Mouse (Mus musculus): ENCODE measurements at regions not wholly inside any gene's neighbourhood (a gene's known extent, or its start where the extent isn't known, plus 50 kb on each side); places are given as distances from the start of the nearest gene placed in this dataset.

DNA sequence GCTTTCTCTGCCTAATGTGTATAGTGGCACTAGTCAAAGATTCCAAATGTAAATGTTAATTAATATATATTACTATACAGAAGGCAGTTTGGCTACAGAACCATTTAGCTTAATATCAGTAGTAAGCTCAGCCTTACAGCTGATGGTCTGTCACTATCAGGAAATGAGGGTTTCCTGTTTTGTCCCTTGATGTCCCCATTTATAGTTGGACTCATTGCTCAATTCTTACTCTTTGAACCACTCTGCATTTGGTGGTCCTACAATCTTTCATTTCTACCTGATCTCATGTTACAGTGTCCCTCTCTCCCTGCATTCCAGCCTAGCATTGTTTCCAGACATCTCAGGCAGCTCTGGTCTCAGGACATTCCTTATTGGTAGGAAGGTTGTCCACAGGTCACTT, 188.8 kb upstream of the Tank start:
- no peak overlapping the region for H3K4me3 ChIP-seq (ENCODE audit: low read depth, low read length)
- H3K27ac ChIP-seq (replicated peaks; ENCODE audit: low read depth, low read length) = no peak overlapping the region
- no peaks in the 10 kb centered on the region for H3K9me3 ChIP-seq (replicated peaks; ENCODE audit: control insufficient read depth, low read length)
- no peaks in the 10 kb centered on the region for H3K27me3 ChIP-seq (ENCODE audit: control insufficient read depth, insufficient read depth, low read length)
- DNase-seq (ENCODE audit: low spot score) = no peak
- H3K9ac ChIP-seq (replicated peaks; ENCODE audit: low read length) = no peak overlapping the region
- no peaks in the 10 kb centered on the region for H3K36me3 ChIP-seq (replicated peaks; ENCODE audit: control insufficient read depth, insufficient read depth, low read depth, low read length)
- H3K4me2 ChIP-seq (ENCODE audit: low read depth, low read length) = no peak overlapping the region
- no peak for ATAC-seq (replicated peaks; ENCODE audit: insufficient number of reproducible peaks, low FRiP score, low TSS enrichment, low read depth)
- H3K4me1 ChIP-seq (ENCODE audit: control insufficient read depth, insufficient read depth, low read length) = no peaks in the 10 kb centered on the region

DNA sequence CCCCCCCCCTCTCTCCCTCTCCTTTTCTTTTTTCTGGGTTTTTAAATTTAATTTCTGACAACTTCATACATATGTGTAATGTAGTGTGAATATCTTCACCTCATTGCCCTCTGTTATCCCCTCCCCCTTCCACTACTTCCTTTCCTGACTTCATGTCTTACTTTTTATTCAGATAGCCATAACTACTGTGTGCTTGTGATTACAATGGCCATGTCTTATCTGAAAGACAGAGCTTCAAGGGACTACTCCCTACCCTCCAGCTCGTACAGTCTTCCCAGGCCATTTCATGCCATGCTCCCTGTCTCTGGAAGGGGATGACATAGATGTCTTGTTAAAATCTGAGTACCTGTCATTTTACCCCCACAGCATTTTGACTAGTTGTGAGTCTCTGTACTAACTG, 189.2 kb upstream of the Tank start:
- ATAC-seq (replicated peaks; ENCODE audit: insufficient number of reproducible peaks, low FRiP score, low TSS enrichment, low read depth) (no peak), DNase-seq (ENCODE audit: low spot score) (no peak)
- WGBS = 67% methylated on average over 1 of the region's 1 CpGs
- H3K4me3 ChIP-seq (ENCODE audit: low read depth, low read length) = no peak overlapping the region
- no peak overlapping the region for H3K4me2 ChIP-seq (ENCODE audit: low read depth, low read length)
- H3K27ac ChIP-seq (replicated peaks; ENCODE audit: low read depth, low read length) = no peak overlapping the region
- no peaks in the 10 kb centered on the region for H3K27me3 ChIP-seq (ENCODE audit: control insufficient read depth, insufficient read depth, low read length)
- no peaks in the 10 kb centered on the region for H3K9me3 ChIP-seq (replicated peaks; ENCODE audit: control insufficient read depth, low read length)
- H3K9ac ChIP-seq (replicated peaks; ENCODE audit: low read length) = no peak overlapping the region
- H3K4me1 ChIP-seq (ENCODE audit: control insufficient read depth, insufficient read depth, low read length) = no peaks in the 10 kb centered on the region
- no peaks in the 10 kb centered on the region for H3K36me3 ChIP-seq (replicated peaks; ENCODE audit: control insufficient read depth, insufficient read depth, low read depth, low read length)

DNA sequence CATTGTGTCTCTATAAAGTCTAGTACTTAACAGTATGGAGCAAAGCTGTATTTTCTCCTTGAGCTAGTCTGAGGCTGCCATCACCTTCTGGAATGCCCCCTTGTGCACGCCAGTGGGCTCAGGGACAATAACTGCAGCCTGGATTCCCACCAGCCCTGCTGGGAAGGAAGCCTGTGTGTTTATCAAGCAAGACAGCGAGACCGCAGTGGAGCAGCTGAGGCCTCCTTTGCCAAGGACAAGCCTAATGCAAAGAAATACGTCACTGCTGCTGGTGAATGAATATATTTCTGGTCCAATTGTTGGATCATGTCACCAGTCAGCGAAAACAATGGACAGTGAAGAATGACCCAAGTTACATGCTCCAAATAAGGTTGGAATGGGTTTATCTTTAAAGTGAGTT, 190.8 kb upstream of the Tank start:
- Histone ChIP-seq H3K36me3 (replicated peaks; ENCODE audit: control insufficient read depth, insufficient read depth, low read depth, low read length) (no peaks in the 10 kb centered on the region), H3K27me3 (ENCODE audit: control insufficient read depth, insufficient read depth, low read length) (no peaks in the 10 kb centered on the region), H3K9me3 (replicated peaks; ENCODE audit: control insufficient read depth, low read length) (no peaks in the 10 kb centered on the region), H3K27ac (replicated peaks; ENCODE audit: low read depth, low read length) (no peak overlapping the region), H3K4me2 (ENCODE audit: low read depth, low read length) (no peak overlapping the region), H3K9ac (replicated peaks; ENCODE audit: low read length) (no peak overlapping the region), H3K4me1 (ENCODE audit: control insufficient read depth, insufficient read depth, low read length) (no peaks in the 10 kb centered on the region), H3K4me3 (ENCODE audit: low read depth, low read length) (no peak overlapping the region)
- 73% methylated on average over 5 of the region's 5 CpGs for WGBS
- no peak for DNase-seq (ENCODE audit: low spot score)
- no peak for ATAC-seq (replicated peaks; ENCODE audit: insufficient number of reproducible peaks, low FRiP score, low TSS enrichment, low read depth)

DNA sequence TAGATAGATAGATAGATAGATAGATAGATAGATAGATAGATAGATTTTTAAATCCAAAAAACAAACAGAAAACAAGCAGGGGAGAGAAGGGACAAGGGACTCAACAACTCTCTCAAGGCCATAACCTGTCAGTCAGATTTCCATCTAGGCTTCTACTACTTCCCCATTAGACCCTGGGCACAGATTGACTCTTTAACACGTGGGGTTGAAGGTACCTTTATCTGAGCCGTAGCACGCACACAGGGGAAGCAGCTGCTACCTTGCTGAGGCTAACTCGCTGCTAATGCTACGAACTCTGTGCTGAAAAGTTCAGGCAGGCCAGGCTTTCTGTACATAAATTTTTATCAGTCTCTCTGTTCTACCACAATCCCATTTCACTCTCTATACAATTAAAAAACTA, 191.4 kb upstream of the Tank start:
- Histone ChIP-seq H3K27me3 (ENCODE audit: control insufficient read depth, insufficient read depth, low read length) (no peaks in the 10 kb centered on the region), H3K36me3 (replicated peaks; ENCODE audit: control insufficient read depth, insufficient read depth, low read depth, low read length) (no peaks in the 10 kb centered on the region), H3K4me1 (ENCODE audit: control insufficient read depth, insufficient read depth, low read length) (no peaks in the 10 kb centered on the region), H3K27ac (replicated peaks; ENCODE audit: low read depth, low read length) (no peak overlapping the region), H3K9ac (replicated peaks; ENCODE audit: low read length) (no peak overlapping the region), H3K4me2 (ENCODE audit: low read depth, low read length) (no peak overlapping the region), H3K9me3 (replicated peaks; ENCODE audit: control insufficient read depth, low read length) (no peaks in the 10 kb centered on the region), H3K4me3 (ENCODE audit: low read depth, low read length) (no peak overlapping the region)
- DNase-seq (ENCODE audit: low spot score) (no peak), ATAC-seq (replicated peaks; ENCODE audit: insufficient number of reproducible peaks, low FRiP score, low TSS enrichment, low read depth) (no peak)
- WGBS = 84% methylated on average over 5 of the region's 5 CpGs

DNA sequence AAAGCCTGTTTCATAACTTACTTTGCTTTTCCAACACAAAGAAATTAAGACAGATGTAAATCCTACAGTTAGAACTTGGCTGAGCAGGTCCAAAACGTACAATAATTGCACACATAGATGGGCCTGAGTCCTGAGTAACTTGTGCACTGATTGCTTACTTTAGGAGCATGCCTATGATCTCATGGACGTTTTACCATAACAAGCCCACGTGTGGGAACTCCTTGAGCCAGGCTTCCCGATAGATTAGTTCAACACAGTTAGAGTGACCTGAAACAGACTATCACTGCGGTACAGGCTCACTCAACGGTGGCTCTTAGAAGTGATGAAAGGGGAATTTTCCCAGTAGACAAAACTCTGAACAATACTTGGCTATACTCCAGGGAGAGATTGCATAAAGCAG, 193.9 kb upstream of the Tank start:
- Histone ChIP-seq H3K9me3 (replicated peaks; ENCODE audit: control insufficient read depth, low read length) (no peaks in the 10 kb centered on the region), H3K27ac (replicated peaks; ENCODE audit: low read depth, low read length) (no peak overlapping the region), H3K9ac (replicated peaks; ENCODE audit: low read length) (no peak overlapping the region), H3K27me3 (ENCODE audit: control insufficient read depth, insufficient read depth, low read length) (no peaks in the 10 kb centered on the region), H3K4me2 (ENCODE audit: low read depth, low read length) (no peak overlapping the region), H3K4me1 (ENCODE audit: control insufficient read depth, insufficient read depth, low read length) (no peaks in the 10 kb centered on the region), H3K36me3 (replicated peaks; ENCODE audit: control insufficient read depth, insufficient read depth, low read depth, low read length) (no peaks in the 10 kb centered on the region), H3K4me3 (ENCODE audit: low read depth, low read length) (no peak overlapping the region)
- WGBS = 80% methylated on average over 6 of the region's 6 CpGs
- DNase-seq (ENCODE audit: low spot score) (no peak), ATAC-seq (replicated peaks; ENCODE audit: insufficient number of reproducible peaks, low FRiP score, low TSS enrichment, low read depth) (no peak)

DNA sequence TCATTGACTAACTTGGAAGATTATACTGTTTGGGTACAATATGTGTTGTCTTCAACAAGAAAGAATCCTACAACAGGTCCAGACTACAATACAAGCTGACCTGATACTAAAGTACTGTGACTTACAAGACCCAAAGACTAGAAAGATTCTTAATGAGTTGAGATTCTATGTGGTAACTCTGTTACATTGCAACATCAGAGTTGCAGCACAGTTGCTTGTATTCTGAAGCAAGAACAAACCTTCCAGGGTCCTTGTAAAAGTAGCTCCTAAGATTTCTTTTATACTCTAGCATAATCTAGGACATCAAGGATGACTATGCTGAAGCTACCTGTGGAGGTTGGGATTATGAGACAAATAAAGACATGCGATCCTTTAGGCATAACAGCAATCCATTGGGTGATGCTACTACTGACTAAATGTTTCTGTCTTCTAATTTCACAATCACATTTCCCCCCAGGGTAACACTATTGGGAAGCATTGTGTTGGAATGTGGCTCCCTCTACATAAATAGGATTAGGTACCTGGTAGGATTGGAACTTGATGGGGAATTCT, 194.6 kb upstream of the Tank start:
- Histone ChIP-seq H3K4me3 (ENCODE audit: low read depth, low read length) (no peak overlapping the region), H3K9me3 (replicated peaks; ENCODE audit: control insufficient read depth, low read length) (no peaks in the 10 kb centered on the region), H3K27ac (replicated peaks; ENCODE audit: low read depth, low read length) (no peak overlapping the region), H3K9ac (replicated peaks; ENCODE audit: low read length) (no peak overlapping the region), H3K4me2 (ENCODE audit: low read depth, low read length) (no peak overlapping the region), H3K4me1 (ENCODE audit: control insufficient read depth, insufficient read depth, low read length) (no peaks in the 10 kb centered on the region), H3K36me3 (replicated peaks; ENCODE audit: control insufficient read depth, insufficient read depth, low read depth, low read length) (no peaks in the 10 kb centered on the region), H3K27me3 (ENCODE audit: control insufficient read depth, insufficient read depth, low read length) (no peaks in the 10 kb centered on the region)
- WGBS = 98% methylated on average over 1 of the region's 1 CpGs
- no peak for DNase-seq (ENCODE audit: low spot score)
- no peak for ATAC-seq (replicated peaks; ENCODE audit: insufficient number of reproducible peaks, low FRiP score, low TSS enrichment, low read depth)

DNA sequence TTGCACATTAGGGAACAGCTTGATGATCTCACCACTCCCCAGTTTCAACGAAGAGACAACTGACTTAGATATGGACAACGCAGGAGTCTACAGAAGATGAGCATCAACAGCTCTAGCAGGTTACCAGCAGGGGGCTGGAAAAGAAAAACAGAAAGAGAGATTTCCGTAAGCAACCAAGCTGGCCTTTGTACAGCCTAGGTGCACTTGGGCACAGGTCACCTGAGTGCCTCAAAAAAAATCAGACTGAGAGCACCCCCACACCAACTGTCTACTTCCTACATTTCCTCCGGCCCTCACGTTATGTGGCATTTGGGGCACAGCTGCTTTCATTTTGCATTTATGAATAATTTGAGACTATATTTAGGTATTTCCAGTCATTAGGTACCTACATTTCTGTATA, 199.3 kb upstream of the Tank start:
- no peaks in the 10 kb centered on the region for H3K27me3 ChIP-seq (ENCODE audit: control insufficient read depth, insufficient read depth, low read length)
- no peaks in the 10 kb centered on the region for H3K9me3 ChIP-seq (replicated peaks; ENCODE audit: control insufficient read depth, low read length)
- DNase-seq (ENCODE audit: low spot score) = no peak
- H3K9ac ChIP-seq (replicated peaks; ENCODE audit: low read length) = no peak overlapping the region
- WGBS = 72% methylated on average over 5 of the region's 5 CpGs
- ATAC-seq (replicated peaks; ENCODE audit: insufficient number of reproducible peaks, low FRiP score, low TSS enrichment, low read depth) = no peak
- no peak overlapping the region for H3K4me3 ChIP-seq (ENCODE audit: low read depth, low read length)
- no peaks in the 10 kb centered on the region for H3K4me1 ChIP-seq (ENCODE audit: control insufficient read depth, insufficient read depth, low read length)
- H3K4me2 ChIP-seq (ENCODE audit: low read depth, low read length) = no peak overlapping the region
- no peak overlapping the region for H3K27ac ChIP-seq (replicated peaks; ENCODE audit: low read depth, low read length)
- H3K36me3 ChIP-seq (replicated peaks; ENCODE audit: control insufficient read depth, insufficient read depth, low read depth, low read length) = no peaks in the 10 kb centered on the region

DNA sequence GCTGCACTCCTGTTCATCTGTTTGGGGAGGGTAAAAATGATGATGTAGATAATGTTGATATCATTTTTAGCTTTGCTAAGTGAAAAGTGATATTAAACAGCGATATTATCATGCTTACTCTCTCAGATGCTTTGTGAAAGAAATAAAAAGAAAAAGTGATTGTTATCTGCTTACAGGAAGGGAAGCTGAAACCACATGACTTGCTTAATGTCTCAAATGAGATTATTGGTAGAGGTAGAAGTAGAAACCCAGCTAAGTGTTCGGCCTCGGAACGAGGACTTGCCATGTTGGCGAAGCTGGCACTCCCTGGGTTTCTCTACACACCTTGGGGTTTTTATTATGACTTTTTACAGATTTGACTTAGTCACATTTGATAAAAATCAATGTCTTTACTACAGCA, 200.1 kb upstream of the Tank start:
- no peak overlapping the region for H3K4me2 ChIP-seq (ENCODE audit: low read depth, low read length)
- no peak overlapping the region for H3K9ac ChIP-seq (replicated peaks; ENCODE audit: low read length)
- H3K27ac ChIP-seq (replicated peaks; ENCODE audit: low read depth, low read length) = no peak overlapping the region
- ATAC-seq (replicated peaks; ENCODE audit: insufficient number of reproducible peaks, low FRiP score, low TSS enrichment, low read depth) (no peak), DNase-seq (ENCODE audit: low spot score) (no peak)
- 86% methylated on average over 5 of the region's 5 CpGs for WGBS
- no peak overlapping the region for H3K4me3 ChIP-seq (ENCODE audit: low read depth, low read length)
- H3K9me3 ChIP-seq (replicated peaks; ENCODE audit: control insufficient read depth, low read length) = no peaks in the 10 kb centered on the region
- H3K4me1 ChIP-seq (ENCODE audit: control insufficient read depth, insufficient read depth, low read length) = no peaks in the 10 kb centered on the region
- H3K36me3 ChIP-seq (replicated peaks; ENCODE audit: control insufficient read depth, insufficient read depth, low read depth, low read length) = no peaks in the 10 kb centered on the region
- no peaks in the 10 kb centered on the region for H3K27me3 ChIP-seq (ENCODE audit: control insufficient read depth, insufficient read depth, low read length)

Measured in embryonic facial prominence, embryonic 11.5 days (tissue).